Mouse (Mus musculus) embryonic fibroblast, embryonic 13.5 days (primary cell): ENCODE results near the gene Tsr1. TPM values are rescaled to one million over a fixed set of nuclear protein-coding genes. Genes with fewer than 3 reads are reported as not detected.

Experiments
- H3K27ac ChIP-seq: 2 replicates; pipeline ENCODE4 v1.5.1; 2012; ENCODE audit warnings: low read length, control low read depth, inconsistent platforms; ENCODE audit not compliant: insufficient read depth
- H3K4me1 ChIP-seq: 2 replicates; pipeline ENCODE4 v1.6.1; 2011; ENCODE audit warnings: low read length; ENCODE audit not compliant: control insufficient read depth, insufficient read depth
- H3K4me3 ChIP-seq: 2 replicates; pipeline ENCODE4 v1.5.1; 2011; ENCODE audit warnings: mild to moderate bottlenecking, control low read depth, low read length; ENCODE audit not compliant: insufficient read depth
- CTCF ChIP-seq: IDR thresholded peaks from 2 replicates; pipeline ENCODE4 v1.5.1; 2011; ENCODE audit warnings: mild to moderate bottlenecking, control low read depth, low read length, moderate library complexity, borderline replicate concordance; ENCODE audit not compliant: insufficient read depth
- POLR2A ChIP-seq: IDR thresholded peaks from 2 replicates; pipeline ENCODE4 v1.6.1; 2011; ENCODE audit warnings: low read depth, mild to moderate bottlenecking, control low read depth, low read length, moderate library complexity
- polyA plus RNA-seq: library from polyadenylated mRNA; stranded (reverse); fragments of >200 nt; gene quantifications from 2 replicates; pipeline ENCODE4 v1.2.4, GENCODE M21; 2011; ENCODE audit warnings: low read depth; ENCODE audit not compliant: missing spikeins, insufficient read length

Gene Tsr1
- polyA plus RNA-seq, 1 experiment: 64.3 TPM

GRCm38 (mm10) chr11:74896901-74897677 lies 782 bp upstream of the Tsr1 start, which contains the start of gene Sgsm2:
TSS of gene Sgsm2 (minus strand) at chr11:74897060.
- peak; percentile 59 for TF ChIP-seq POLR2A
- no peak for TF ChIP-seq CTCF
- H3K27ac ChIP-seq: peak within 1 kb of the TSS; percentile 92
- peak within 1 kb of the TSS; percentile 94 for H3K4me3 ChIP-seq
- H3K4me1 ChIP-seq: no peaks in the 10 kb centered on the region; the same call in 1 of the 2 replicates

GRCm38 (mm10) chr11:74898517-74898827 lies 601 bp downstream of the Tsr1 start:
- peak overlapping the region; percentile 94 for H3K4me3 ChIP-seq
- peak overlapping the region; percentile 58 for H3K27ac ChIP-seq
- TF ChIP-seq CTCF: no peak
- TF ChIP-seq POLR2A: no peak
- H3K4me1 ChIP-seq: no peaks in the 10 kb centered on the region; the same call in 1 of the 2 replicates

- no peak overlapping the region for H3K4me3 ChIP-seq
- no peaks in the 10 kb centered on the region for H3K4me1 ChIP-seq
- no peak for TF ChIP-seq CTCF
- TF ChIP-seq POLR2A: no peak
- no peak overlapping the region for H3K27ac ChIP-seq
These were observed 3.7 kb downstream of the Tsr1 start for GRCm38 (mm10) chr11:74901555-74901954.

GRCm38 (mm10) chr11:74902416-74902815 lies 4.5 kb downstream of the Tsr1 start:
- no peak overlapping the region for H3K27ac ChIP-seq
- H3K4me1 ChIP-seq: no peaks in the 10 kb centered on the region
- TF ChIP-seq POLR2A: no peak
- TF ChIP-seq CTCF: no peak
- H3K4me3 ChIP-seq: no peak overlapping the region

- H3K27ac ChIP-seq: no peak overlapping the region
- no peak overlapping the region for H3K4me3 ChIP-seq
- no peaks in the 10 kb centered on the region; the same call in 1 of the 2 replicates for H3K4me1 ChIP-seq
- TF ChIP-seq CTCF (no peak), POLR2A (no peak)
These were observed 10.0 kb downstream of the Tsr1 start for GRCm38 (mm10) chr11:74907850-74908249.

- Histone ChIP-seq H3K27ac (no peak overlapping the region), H3K4me3 (no peak overlapping the region), H3K4me1 (no peaks in the 10 kb centered on the region; the same call in 1 of the 2 replicates)
- no peak; the same call in 1 of the 2 replicates for TF ChIP-seq POLR2A
- TF ChIP-seq CTCF: no peak
These were observed 10.9 kb downstream of the Tsr1 start for GRCm38 (mm10) chr11:74908618-74909399.

GRCm38 (mm10) chr11:74909978-74910377 lies 12.1 kb downstream of the Tsr1 start:
- TF ChIP-seq POLR2A (no peak), CTCF (no peak)
- H3K4me1 ChIP-seq: no peaks in the 10 kb centered on the region; the same call in 1 of the 2 replicates
- H3K27ac ChIP-seq: no peak overlapping the region
- no peak overlapping the region for H3K4me3 ChIP-seq

- TF ChIP-seq CTCF (no peak), POLR2A (no peak)
- H3K4me3 ChIP-seq: no peak overlapping the region
- no peaks in the 10 kb centered on the region; the same call in 1 of the 2 replicates for H3K4me1 ChIP-seq
- no peak overlapping the region; the same call in 1 of the 2 replicates for H3K27ac ChIP-seq
These were observed 14.6 kb downstream of the Tsr1 start for GRCm38 (mm10) chr11:74912492-74912891.

GRCm38 (mm10) chr11:74919249-74919648 lies 21.4 kb downstream of the Tsr1 start:
- H3K4me3 ChIP-seq: no peak overlapping the region
- H3K27ac ChIP-seq: no peak overlapping the region
- TF ChIP-seq CTCF: no peak
- TF ChIP-seq POLR2A: no peak
- H3K4me1 ChIP-seq: no peaks in the 10 kb centered on the region

- Histone ChIP-seq H3K27ac (no peak overlapping the region), H3K4me3 (peak overlapping the region; percentile 90; the same call in 1 of the 2 replicates), H3K4me1 (no peaks in the 10 kb centered on the region)
- no peak for TF ChIP-seq POLR2A
- TF ChIP-seq CTCF: no peak
These were observed 26.3 kb downstream of the Tsr1 start for GRCm38 (mm10) chr11:74924149-74924548.
